Mouse (Mus musculus): Measurements from ENCODE around the gene Cwc22. TPM values are rescaled to one million over a fixed set of nuclear protein-coding genes. Genes with fewer than 3 reads are reported as not detected.

Gene Cwc22
- polyA plus RNA-seq, 1 experiment from 2014 or later, result 35.4 TPM

DNA sequence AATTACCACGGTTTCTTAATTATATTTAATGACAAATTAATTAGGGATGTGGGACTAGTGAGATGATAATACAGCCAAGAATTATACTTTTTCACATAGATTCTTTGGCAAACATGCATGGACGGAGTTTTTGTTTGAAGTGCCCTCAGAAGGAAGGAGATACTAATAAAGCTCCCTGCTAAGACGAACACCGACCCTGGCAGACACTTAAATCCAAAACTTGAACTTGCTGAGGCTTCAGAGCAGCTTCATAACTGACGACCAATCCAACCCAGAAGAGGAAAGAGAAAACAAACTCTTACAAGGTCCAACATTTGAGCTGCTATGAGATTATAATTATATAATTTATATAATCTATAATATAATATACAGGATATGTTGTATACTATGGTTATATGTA is 66.4 kb downstream of the Cwc22 start:
- 76% methylated on average over 5 of the region's 5 CpGs for WGBS
- no peak overlapping the region for H3K9ac ChIP-seq (replicated peaks)
- H3K4me3 ChIP-seq, result no peak overlapping the region
- no peak overlapping the region for H3K4me2 ChIP-seq (replicated peaks)
- no peaks in the 10 kb centered on the region for H3K36me3 ChIP-seq
- H3K9me3 ChIP-seq, result no peaks in the 10 kb centered on the region
- H3K4me1 ChIP-seq, result no peaks in the 10 kb centered on the region
- H3K27me3 ChIP-seq, result no peaks in the 10 kb centered on the region
- no peak overlapping the region for H3K27ac ChIP-seq (replicated peaks)
- no peak for ATAC-seq (ENCODE audit: low FRiP score, low read depth)

GRCm38 (mm10) chr2:77877156-77877855 is 68.9 kb downstream of the Cwc22 start:
- Histone ChIP-seq H3K9ac (replicated peaks) (no peak overlapping the region), H3K27ac (replicated peaks) (no peak overlapping the region), H3K4me2 (replicated peaks) (no peak overlapping the region), H3K9me3 (no peaks in the 10 kb centered on the region), H3K36me3 (no peaks in the 10 kb centered on the region), H3K4me3 (no peak overlapping the region), H3K4me1 (no peaks in the 10 kb centered on the region), H3K27me3 (no peaks in the 10 kb centered on the region)
- 92% methylated on average over 10 of the region's 10 CpGs for WGBS
- ATAC-seq (ENCODE audit: low FRiP score, low read depth), result no peak

DNA sequence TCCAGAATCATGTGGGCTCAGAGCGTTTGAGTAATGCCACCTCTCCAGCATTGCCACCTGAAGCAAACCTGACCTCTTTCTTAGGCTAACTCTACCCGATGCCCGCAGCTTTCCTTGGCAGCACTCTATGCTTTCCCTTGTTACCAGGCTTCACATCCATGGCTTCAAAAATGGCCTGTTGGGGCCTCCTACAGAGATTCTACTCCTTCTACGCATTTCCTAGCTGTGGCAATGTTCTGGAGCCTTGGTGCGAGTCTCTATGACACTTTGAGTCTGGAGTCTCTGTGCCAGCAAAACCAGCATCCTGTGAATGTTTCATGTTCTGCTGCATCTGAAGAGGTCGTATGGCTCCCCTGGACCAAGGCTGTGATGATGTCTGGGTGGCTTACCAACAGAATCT is 69.8 kb downstream of the Cwc22 start:
- 92% methylated on average over 6 of the region's 6 CpGs for WGBS
- H3K27ac ChIP-seq (replicated peaks), result no peak overlapping the region

GRCm38 (mm10) chr2:77875516-77875915 is 70.7 kb downstream of the Cwc22 start:
- Histone ChIP-seq H3K27me3 (no peaks in the 10 kb centered on the region), H3K9ac (replicated peaks) (no peak overlapping the region), H3K4me1 (no peaks in the 10 kb centered on the region), H3K36me3 (no peaks in the 10 kb centered on the region), H3K4me3 (no peak overlapping the region), H3K9me3 (no peaks in the 10 kb centered on the region), H3K4me2 (replicated peaks) (no peak overlapping the region), H3K27ac (replicated peaks) (no peak overlapping the region)
- no peak for ATAC-seq (ENCODE audit: low FRiP score, low read depth)
- WGBS, result 95% methylated on average over 4 of the region's 4 CpGs

More for the DNA sequence above, 69.8 kb downstream of the Cwc22 start:
- Histone ChIP-seq H3K27me3 (no peaks in the 10 kb centered on the region), H3K36me3 (no peaks in the 10 kb centered on the region), H3K4me1 (no peaks in the 10 kb centered on the region), H3K9me3 (no peaks in the 10 kb centered on the region), H3K9ac (replicated peaks) (no peak overlapping the region), H3K4me2 (replicated peaks) (no peak overlapping the region), H3K4me3 (no peak overlapping the region)
- no peak for ATAC-seq (ENCODE audit: low FRiP score, low read depth)

- ATAC-seq (ENCODE audit: low FRiP score, low read depth), result no peak
- no peaks in the 10 kb centered on the region for H3K9me3 ChIP-seq
- H3K27ac ChIP-seq (replicated peaks), result no peak overlapping the region
- H3K9ac ChIP-seq (replicated peaks), result no peak overlapping the region
- no peaks in the 10 kb centered on the region for H3K27me3 ChIP-seq
- WGBS, result 89% methylated on average over 3 of the region's 3 CpGs
- H3K4me3 ChIP-seq, result no peak overlapping the region
- H3K4me2 ChIP-seq (replicated peaks), result no peak overlapping the region
- H3K36me3 ChIP-seq, result no peaks in the 10 kb centered on the region
- no peaks in the 10 kb centered on the region for H3K4me1 ChIP-seq
These were observed 71.5 kb downstream of the Cwc22 start for GRCm38 (mm10) chr2:77874678-77875077.

GRCm38 (mm10) chr2:77873806-77874205 is 72.4 kb downstream of the Cwc22 start:
- Histone ChIP-seq H3K9ac (replicated peaks) (no peak overlapping the region), H3K4me1 (no peaks in the 10 kb centered on the region), H3K4me3 (no peak overlapping the region), H3K9me3 (no peaks in the 10 kb centered on the region), H3K4me2 (replicated peaks) (no peak overlapping the region), H3K27ac (replicated peaks) (no peak overlapping the region), H3K36me3 (no peaks in the 10 kb centered on the region), H3K27me3 (no peaks in the 10 kb centered on the region)
- no peak for ATAC-seq (ENCODE audit: low FRiP score, low read depth)

GRCm38 (mm10) chr2:77872676-77873075 is 73.5 kb downstream of the Cwc22 start:
- no peak overlapping the region for H3K9ac ChIP-seq (replicated peaks)
- no peak overlapping the region for H3K4me2 ChIP-seq (replicated peaks)
- H3K4me3 ChIP-seq, result no peak overlapping the region
- H3K27ac ChIP-seq (replicated peaks), result no peak overlapping the region
- no peaks in the 10 kb centered on the region for H3K27me3 ChIP-seq
- ATAC-seq (ENCODE audit: low FRiP score, low read depth), result no peak
- 74% methylated on average over 2 of the region's 2 CpGs for WGBS
- no peaks in the 10 kb centered on the region for H3K36me3 ChIP-seq
- no peaks in the 10 kb centered on the region for H3K4me1 ChIP-seq
- no peaks in the 10 kb centered on the region for H3K9me3 ChIP-seq

- Histone ChIP-seq H3K27ac (replicated peaks) (no peak overlapping the region), H3K4me2 (replicated peaks) (no peak overlapping the region), H3K4me3 (no peak overlapping the region), H3K36me3 (no peaks in the 10 kb centered on the region), H3K9ac (replicated peaks) (no peak overlapping the region), H3K4me1 (no peaks in the 10 kb centered on the region), H3K9me3 (no peaks in the 10 kb centered on the region), H3K27me3 (no peaks in the 10 kb centered on the region)
- ATAC-seq (ENCODE audit: low FRiP score, low read depth), result no peak
These were observed 75.0 kb downstream of the Cwc22 start for GRCm38 (mm10) chr2:77871146-77871545.

DNA sequence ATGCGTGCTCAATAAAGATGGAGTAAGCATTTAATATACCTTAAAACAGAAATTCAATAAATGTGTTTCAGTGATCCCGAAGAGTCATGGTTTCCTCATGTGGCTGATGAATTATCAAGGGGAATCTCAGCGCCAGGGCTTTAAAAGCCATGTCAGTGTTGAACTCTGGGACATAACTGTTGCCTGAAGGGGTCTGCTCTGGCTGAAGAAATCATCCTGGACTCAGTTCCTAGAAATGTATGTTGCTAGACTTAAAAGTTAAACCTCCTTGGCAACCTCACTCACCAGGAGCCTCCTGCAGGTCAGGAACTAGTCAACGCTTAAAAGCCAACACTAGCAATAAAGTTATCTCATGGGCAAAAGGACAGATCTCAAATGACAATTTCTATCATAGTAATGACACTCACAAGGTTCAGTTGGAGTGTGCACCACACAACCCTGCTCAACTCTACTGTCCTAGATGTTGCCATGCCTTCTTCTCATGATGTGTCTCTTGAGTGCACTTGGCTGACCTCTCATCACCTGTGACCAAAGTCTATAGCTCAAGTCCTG is 76.4 kb downstream of the Cwc22 start:
- ATAC-seq (ENCODE audit: low FRiP score, low read depth), result no peak
- H3K27me3 ChIP-seq, result no peaks in the 10 kb centered on the region
- H3K4me3 ChIP-seq, result no peak overlapping the region
- no peaks in the 10 kb centered on the region for H3K4me1 ChIP-seq
- no peak overlapping the region for H3K9ac ChIP-seq (replicated peaks)
- no peak overlapping the region for H3K4me2 ChIP-seq (replicated peaks)
- H3K27ac ChIP-seq (replicated peaks), result no peak overlapping the region
- no peaks in the 10 kb centered on the region for H3K36me3 ChIP-seq
- H3K9me3 ChIP-seq, result no peaks in the 10 kb centered on the region
- 93% methylated on average over 4 of the region's 4 CpGs for WGBS

- no peak overlapping the region for H3K4me2 ChIP-seq (replicated peaks)
- 81% methylated on average over 6 of the region's 6 CpGs for WGBS
- no peak overlapping the region for H3K4me3 ChIP-seq
- no peak overlapping the region for H3K9ac ChIP-seq (replicated peaks)
- H3K4me1 ChIP-seq, result no peaks in the 10 kb centered on the region
- H3K27me3 ChIP-seq, result no peaks in the 10 kb centered on the region
- no peak overlapping the region for H3K27ac ChIP-seq (replicated peaks)
- no peak for ATAC-seq (ENCODE audit: low FRiP score, low read depth)
- no peaks in the 10 kb centered on the region for H3K36me3 ChIP-seq
- H3K9me3 ChIP-seq, result no peaks in the 10 kb centered on the region
These were observed 82.2 kb downstream of the Cwc22 start for GRCm38 (mm10) chr2:77863934-77864333.

DNA sequence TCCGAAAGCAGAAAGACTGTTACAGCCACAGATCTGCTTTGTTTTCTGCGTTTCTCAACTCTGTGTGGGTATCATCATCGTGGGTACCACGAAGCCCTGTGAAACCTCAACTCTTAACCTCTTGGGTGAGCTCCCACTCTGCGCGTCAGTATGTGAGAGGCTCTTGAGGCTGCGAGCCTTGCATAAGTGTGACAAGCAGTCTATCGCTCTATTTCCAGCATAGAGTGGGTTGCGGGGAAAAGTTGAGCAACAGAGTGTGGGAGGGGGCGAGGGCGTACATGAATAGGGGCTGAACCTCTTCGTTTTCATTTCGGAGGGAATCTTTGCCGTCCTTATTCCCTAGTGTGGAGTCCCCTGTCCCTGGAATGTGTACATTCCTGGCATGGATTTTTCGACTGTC is 82.7 kb downstream of the Cwc22 start:
- Histone ChIP-seq H3K4me1 (no peaks in the 10 kb centered on the region), H3K9me3 (no peaks in the 10 kb centered on the region), H3K36me3 (no peaks in the 10 kb centered on the region), H3K9ac (replicated peaks) (no peak overlapping the region), H3K27me3 (no peaks in the 10 kb centered on the region), H3K27ac (replicated peaks) (no peak overlapping the region), H3K4me3 (no peak overlapping the region), H3K4me2 (replicated peaks) (no peak overlapping the region)
- no peak for ATAC-seq (ENCODE audit: low FRiP score, low read depth)
- 84% methylated on average over 15 of the region's 15 CpGs for WGBS

- 77% methylated on average over 6 of the region's 6 CpGs for WGBS
- Histone ChIP-seq H3K36me3 (no peaks in the 10 kb centered on the region), H3K4me2 (replicated peaks) (no peak overlapping the region), H3K9me3 (no peaks in the 10 kb centered on the region), H3K4me3 (no peak overlapping the region), H3K27ac (replicated peaks) (no peak overlapping the region), H3K4me1 (no peaks in the 10 kb centered on the region), H3K27me3 (no peaks in the 10 kb centered on the region), H3K9ac (replicated peaks) (no peak overlapping the region)
- no peak for ATAC-seq (ENCODE audit: low FRiP score, low read depth)
These were observed 104.7 kb downstream of the Cwc22 start for GRCm38 (mm10) chr2:77841464-77841863.

DNA sequence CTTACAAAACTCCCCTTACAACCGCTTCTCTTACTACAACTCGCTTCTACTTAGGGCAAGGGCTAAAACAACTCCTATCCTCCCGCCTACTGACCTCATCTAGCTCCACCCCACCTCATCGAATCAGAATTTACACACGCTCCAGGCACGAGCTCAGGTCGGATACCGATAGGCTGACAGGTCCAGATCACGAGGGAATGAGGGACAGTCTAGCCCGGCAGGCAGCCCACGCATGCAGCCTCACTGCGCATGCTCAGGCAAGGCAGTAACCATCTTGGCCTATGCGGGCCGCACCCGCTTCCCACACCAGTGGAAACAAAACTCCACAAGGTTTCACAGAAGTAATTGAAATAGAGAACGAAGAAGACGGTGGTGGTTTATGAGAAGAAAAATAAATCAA is 106.6 kb downstream of the Cwc22 start:
- no peaks in the 10 kb centered on the region for H3K36me3 ChIP-seq
- H3K27ac ChIP-seq (replicated peaks), result no peak overlapping the region
- 88% methylated on average over 17 of the region's 17 CpGs for WGBS
- no peak for ATAC-seq (ENCODE audit: low FRiP score, low read depth)
- H3K9me3 ChIP-seq, result no peaks in the 10 kb centered on the region
- no peaks in the 10 kb centered on the region for H3K27me3 ChIP-seq
- no peak overlapping the region for H3K9ac ChIP-seq (replicated peaks)
- H3K4me2 ChIP-seq (replicated peaks), result no peak overlapping the region
- H3K4me1 ChIP-seq, result no peaks in the 10 kb centered on the region
- H3K4me3 ChIP-seq, result no peak overlapping the region
